Mouse (Mus musculus) liver, postnatal 0 days (tissue): ENCODE results near the gene Pde6d.

ENCODE experiments used
- CTCF ChIP-seq: sonication (generic); IDR thresholded peaks from 2 replicates; pipeline ENCODE4 v1.5.1; 2016; ENCODE audit warnings: antibody characterized with exemption, low read depth
- EP300 ChIP-seq: IDR thresholded peaks from 2 replicates; pipeline ENCODE4 v1.6.1; 2016; ENCODE audit warnings: antibody characterized with exemption, low read depth, mild to moderate bottlenecking

DNA sequence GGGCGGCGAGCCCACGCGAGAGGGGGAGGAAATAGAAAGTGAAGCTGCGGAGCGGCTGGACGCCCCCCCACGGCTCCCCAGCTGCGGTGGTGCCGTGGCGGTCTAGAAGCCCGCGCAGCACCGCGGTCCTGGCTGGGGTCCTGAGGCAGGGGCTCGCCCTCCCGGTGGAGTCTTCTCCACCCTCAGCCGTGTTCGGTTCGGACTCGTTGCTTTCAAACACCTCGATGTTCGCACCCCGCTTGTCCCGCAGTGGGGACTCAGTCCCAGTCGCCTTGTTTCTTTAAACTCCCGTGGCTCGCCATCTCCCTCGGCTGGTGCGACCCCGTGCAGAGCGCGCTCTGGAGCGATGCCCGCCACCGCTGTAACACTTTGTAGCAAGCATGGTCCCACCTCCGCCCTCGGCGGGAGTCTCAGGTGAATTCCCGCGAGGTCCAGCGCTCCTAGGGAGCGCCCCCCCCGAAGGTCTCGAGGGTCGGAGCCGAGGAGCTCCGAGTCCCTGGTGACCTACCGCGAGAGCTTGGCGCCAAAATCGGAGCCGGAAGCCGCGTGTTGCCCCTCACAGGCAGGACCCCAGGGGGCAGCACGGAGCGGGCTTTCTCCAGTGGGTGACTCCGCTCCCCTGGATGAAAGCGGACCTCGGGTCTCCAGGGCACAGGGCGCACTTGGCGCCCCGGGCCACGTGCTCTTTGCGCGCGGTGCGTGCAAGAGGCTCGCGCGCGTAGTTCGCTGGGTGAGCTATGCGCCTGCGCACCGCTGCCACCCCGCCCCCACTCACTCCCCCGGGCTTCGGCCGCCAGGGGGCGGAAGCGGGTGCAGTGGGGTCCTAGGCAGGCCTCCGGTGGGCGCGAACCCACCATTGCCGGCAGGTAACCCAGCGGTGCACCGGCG is 54.6 kb downstream of the Pde6d start:
- TF ChIP-seq CTCF (peak; percentile 96), EP300 (no peak)
